Mouse (Mus musculus) hindbrain, embryonic 16.5 days (tissue): ENCODE measurements around the gene 2310009B15Rik. TPM values are rescaled to one million over a fixed set of nuclear protein-coding genes. Genes with fewer than 3 reads are reported as not detected.

Source experiments
- ATAC-seq: fragments of 200-750 bp; cut with Nextera tagmentation; 2 replicates; pipeline ENCODE4 v1.8.0; 2017; ENCODE audit warnings: moderate TSS enrichment, moderate library complexity
- H3K27ac ChIP-seq: fragments of 300-500 bp; sonication (generic); 2 replicates; pipeline ENCODE4 v1.5.1; 2014; ENCODE audit warnings: low read depth, mild to moderate bottlenecking, control low read depth, low read length, moderate library complexity
- H3K27me3 ChIP-seq: fragments of 300-500 bp; sonication (generic); replicated peaks from 2 replicates; pipeline ENCODE4 v1.6.1; 2014; ENCODE audit warnings: low read length; ENCODE audit not compliant: control insufficient read depth, insufficient read depth
- H3K36me3 ChIP-seq: fragments of 300-500 bp; sonication (generic); 2 replicates; pipeline ENCODE4 v1.6.1; 2014; ENCODE audit warnings: mild to moderate bottlenecking, low read length, moderate library complexity, mixed read lengths; ENCODE audit not compliant: control insufficient read depth, insufficient read depth
- H3K4me1 ChIP-seq: fragments of 300-500 bp; sonication (generic); 2 replicates; pipeline ENCODE4 v1.6.1; 2014; ENCODE audit warnings: low read depth, low read length; ENCODE audit not compliant: control insufficient read depth, insufficient read depth
- H3K4me2 ChIP-seq: fragments of 300-500 bp; sonication (generic); 2 replicates; pipeline ENCODE4 v1.6.1; 2014; ENCODE audit warnings: mild to moderate bottlenecking, low read length, control low read depth, moderate library complexity
- H3K4me3 ChIP-seq: fragments of 300-500 bp; sonication (generic); 2 replicates; pipeline ENCODE4 v1.5.1; 2014; ENCODE audit warnings: mild to moderate bottlenecking, low read length, control low read depth, moderate library complexity
- H3K9ac ChIP-seq: fragments of 300-500 bp; sonication (generic); 2 replicates; pipeline ENCODE4 v1.6.1; 2014; ENCODE audit warnings: low read depth, mild to moderate bottlenecking, control low read depth, low read length, moderate library complexity
- H3K9me3 ChIP-seq: fragments of 300-500 bp; sonication (generic); 2 replicates; pipeline ENCODE4 v1.6.1; 2014; ENCODE audit warnings: mild to moderate bottlenecking, low read length, moderate library complexity; ENCODE audit not compliant: control insufficient read depth
- WGBS: fragments of 180-500 bp; shearing (Covaris S2); extraction: QIAGEN DNeasy Blood & Tissue Kit; methylation state at CpG from one replicate; pipeline ENCODE4 v1.1.7; 2014; 5-methylcytosine and 5-hydroxymethylcytosine counted together
- polyA plus RNA-seq: library from polyadenylated mRNA; unstranded; fragments of >200 nt; fragmentation: Nextera tagmentation; extraction: Ambion mirVana; gene quantifications from 2 replicates; pipeline ENCODE4 v1.2.1, GENCODE M21; 2015

The 2310009B15Rik gene
- polyA plus RNA-seq, 1 experiment from 2014 or later, result 29.5 TPM

DNA sequence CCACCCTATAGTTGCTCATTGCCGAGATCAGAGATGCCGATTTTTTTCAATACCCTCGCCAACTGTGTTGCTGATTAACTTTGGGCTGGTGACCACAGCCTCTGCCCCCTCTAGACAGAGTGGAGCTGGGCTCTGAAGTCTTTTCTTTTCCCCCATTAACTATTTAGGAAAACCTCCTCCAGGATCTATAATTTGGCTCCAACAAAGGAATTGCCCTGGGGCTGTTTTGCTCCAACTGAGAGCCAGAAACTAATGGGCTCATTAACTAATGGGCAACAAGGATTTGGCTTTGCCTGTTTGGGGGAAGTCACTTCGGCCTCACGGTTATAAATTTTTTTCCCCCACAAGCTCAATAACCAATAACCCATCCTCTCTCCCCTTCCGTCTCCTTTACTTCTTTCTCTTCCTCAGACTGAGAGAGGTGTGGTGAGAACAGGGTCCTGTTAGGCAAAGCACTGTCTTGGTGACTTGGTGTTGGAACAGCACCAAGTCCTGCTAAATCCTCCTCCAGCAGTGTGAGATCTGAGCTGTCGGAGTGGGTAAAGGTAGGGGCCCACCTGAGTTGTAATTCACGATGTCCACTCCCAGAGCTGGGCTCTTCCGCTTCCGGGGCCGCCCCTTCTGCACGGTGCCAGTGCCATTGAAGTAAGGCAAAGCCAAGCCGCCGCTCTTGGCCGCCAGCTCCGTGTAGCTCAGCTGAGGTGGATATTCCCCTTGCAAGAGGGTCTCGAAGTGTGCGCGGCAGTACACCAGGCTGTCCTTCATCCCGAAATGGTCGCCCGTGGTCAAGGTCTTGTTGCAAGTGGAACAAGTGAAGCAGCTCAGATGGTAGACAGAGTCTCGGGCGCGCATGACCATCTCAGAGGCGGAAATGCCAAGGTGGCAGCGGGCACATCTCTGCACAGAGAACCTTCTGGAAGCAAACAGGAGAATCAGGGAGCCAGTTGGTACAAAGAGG is 18.6 kb downstream of the 2310009B15Rik start:
- Histone ChIP-seq H3K27ac (no peak overlapping the region), H3K4me2 (peak overlapping the region; percentile 43), H3K36me3 (no peaks in the 10 kb centered on the region), H3K9ac (0 out of 2 replicates have a peak overlapping the region, but pooled peaks have one; percentile 30), H3K4me1 (peaks cover 5% of the 10 kb centered on the region; the same call in 1 of the 2 replicates), H3K9me3 (no peaks in the 10 kb centered on the region), H3K27me3 (peaks cover 42% of the 10 kb centered on the region), H3K4me3 (peak overlapping the region; percentile 23)
- no peak for ATAC-seq
- WGBS, result 12% methylated on average over 27 of the region's 27 CpGs

- WGBS, result 5% methylated on average over 3 of the region's 3 CpGs
- Histone ChIP-seq H3K9me3 (no peaks in the 10 kb centered on the region), H3K27me3 (peaks cover 56% of the 10 kb centered on the region), H3K4me3 (no peak overlapping the region), H3K36me3 (no peaks in the 10 kb centered on the region), H3K27ac (no peak overlapping the region), H3K4me1 (no peaks in the 10 kb centered on the region), H3K4me2 (no peak overlapping the region), H3K9ac (no peak overlapping the region)
- ATAC-seq, result no peak
These were observed 21.2 kb downstream of the 2310009B15Rik start for GRCm38 (mm10) chr1:138835355-138835900.

GRCm38 (mm10) chr1:138831309-138831708 is 25.3 kb downstream of the 2310009B15Rik start:
- Histone ChIP-seq H3K9me3 (no peaks in the 10 kb centered on the region), H3K9ac (no peak overlapping the region), H3K4me3 (peak overlapping the region; percentile 31), H3K4me2 (peak overlapping the region; percentile 56), H3K36me3 (no peaks in the 10 kb centered on the region), H3K4me1 (no peaks in the 10 kb centered on the region), H3K27ac (no peak overlapping the region), H3K27me3 (peaks cover 37% of the 10 kb centered on the region)
- 2% methylated on average over 16 of the region's 16 CpGs for WGBS
- no peak for ATAC-seq

DNA sequence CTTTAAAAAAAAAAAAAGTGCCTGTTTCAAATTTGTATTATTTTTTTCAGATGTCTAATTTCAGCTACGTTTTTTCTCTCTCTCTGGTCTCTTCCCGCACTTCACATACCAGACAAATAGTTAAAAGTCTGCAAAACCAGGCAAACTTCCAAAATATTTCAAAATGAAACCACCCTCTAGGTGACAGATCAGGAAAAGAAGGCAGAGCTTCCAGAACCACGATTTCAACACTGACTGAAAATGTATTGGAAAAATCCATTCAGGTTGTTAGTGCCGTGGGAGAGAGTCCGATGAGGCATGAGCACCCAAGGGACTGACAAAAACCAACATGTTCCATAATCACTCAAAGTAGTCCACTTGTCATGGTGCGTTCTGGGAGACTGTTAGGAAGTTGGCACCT is 29.8 kb downstream of the 2310009B15Rik start:
- WGBS, result 67% methylated on average over 6 of the region's 6 CpGs
- no peak overlapping the region for H3K27ac ChIP-seq

GRCm38 (mm10) chr1:138822985-138823322 is 33.7 kb downstream of the 2310009B15Rik start:
- Histone ChIP-seq H3K9me3 (no peaks in the 10 kb centered on the region), H3K36me3 (no peaks in the 10 kb centered on the region), H3K27me3 (no peaks in the 10 kb centered on the region), H3K4me2 (no peak overlapping the region), H3K9ac (no peak overlapping the region), H3K27ac (no peak overlapping the region), H3K4me1 (no peaks in the 10 kb centered on the region), H3K4me3 (no peak overlapping the region)
- no peak for ATAC-seq
- WGBS, result 100% methylated on average over 1 of the region's 1 CpGs

More for the DNA sequence above, 29.8 kb downstream of the 2310009B15Rik start:
- no peaks in the 10 kb centered on the region for H3K4me1 ChIP-seq
- H3K9ac ChIP-seq, result no peak overlapping the region
- H3K27me3 ChIP-seq, result peaks cover 2% of the 10 kb centered on the region
- no peak overlapping the region for H3K4me3 ChIP-seq
- H3K36me3 ChIP-seq, result no peaks in the 10 kb centered on the region
- H3K4me2 ChIP-seq, result no peak overlapping the region
- H3K9me3 ChIP-seq, result no peaks in the 10 kb centered on the region
- ATAC-seq, result no peak

- H3K9me3 ChIP-seq, result no peaks in the 10 kb centered on the region
- no peaks in the 10 kb centered on the region for H3K4me1 ChIP-seq
- no peak overlapping the region for H3K9ac ChIP-seq
- no peak overlapping the region for H3K27ac ChIP-seq
- no peak for ATAC-seq
- no peaks in the 10 kb centered on the region for H3K36me3 ChIP-seq
- H3K4me2 ChIP-seq, result no peak overlapping the region
- no peaks in the 10 kb centered on the region for H3K27me3 ChIP-seq
- 96% methylated on average over 7 of the region's 7 CpGs for WGBS
- no peak overlapping the region for H3K4me3 ChIP-seq
These were observed 34.2 kb downstream of the 2310009B15Rik start for GRCm38 (mm10) chr1:138822255-138822984.

Other genes with a start within 250 kb of the 2310009B15Rik start
- gene Nek7, start 236.7 kb downstream of the 2310009B15Rik start, polyA plus RNA-seq, result 10.9 and 12.3 TPM in 2 replicates
- gene Lhx9, start 8.3 kb downstream of the 2310009B15Rik start, polyA plus RNA-seq, result 10.7 and 17.5 TPM in 2 replicates
- gene Dennd1b, start 106.6 kb upstream of the 2310009B15Rik start, polyA plus RNA-seq, result 6.3 and 7.9 TPM in 2 replicates